Mouse (Mus musculus): Measurements from ENCODE around the gene Haghl.
"Not testable (repeated sequence)": the region's sequence is repeated elsewhere in the genome, so short reads cannot be mapped to it uniquely, and the experiment has no call there.

Gene Haghl

GRCm38 (mm10) chr17:25748238-25748637, 37.2 kb downstream of the Haghl start:
- DNase-seq (ENCODE audit: inconsistent age in 2 of 2, low spot score in 1 of 2), result peak; percentile 33 to 76

GRCm38 (mm10) chr17:25744311-25744710, 41.2 kb downstream of the Haghl start:
- peak; percentile 57 to 65 for DNase-seq (ENCODE audit: inconsistent age in 2 of 2, low spot score in 1 of 2)

- peak; percentile 85 to 91 for DNase-seq (ENCODE audit: inconsistent age in 2 of 2, low spot score in 1 of 2)
These were observed 41.6 kb downstream of the Haghl start for GRCm38 (mm10) chr17:25743831-25744230.

GRCm38 (mm10) chr17:25741471-25741870, 44.0 kb downstream of the Haghl start:
- not testable (repeated sequence) for DNase-seq (ENCODE audit: inconsistent age in 2 of 2, low spot score in 1 of 2)

- no peak for DNase-seq (ENCODE audit: inconsistent age in 2 of 2, low spot score in 1 of 2)
These were observed 46.6 kb downstream of the Haghl start for GRCm38 (mm10) chr17:25738861-25739260.

GRCm38 (mm10) chr17:25735745-25736144, 49.7 kb downstream of the Haghl start, which contains the start of gene Mslnl:
Mslnl (plus strand) TSS chr17:25736042.
- no peak for DNase-seq (ENCODE audit: inconsistent age in 2 of 2, low spot score in 1 of 2)

GRCm38 (mm10) chr17:25735246-25735645, 50.2 kb downstream of the Haghl start:
- DNase-seq (ENCODE audit: inconsistent age in 2 of 2, low spot score in 1 of 2), result peak; percentile 77 to 78

GRCm38 (mm10) chr17:25732082-25732481, 53.4 kb downstream of the Haghl start:
- peak; percentile 84 to 95 for DNase-seq (ENCODE audit: inconsistent age in 2 of 2, low spot score in 1 of 2)

Data from adrenal gland, adult (tissue).